In genomic region chr14:62868254-62868653, GRCm38 (mm10) we compare ENCODE assay signal across 13 mouse cellular contexts. TPM values are rescaled to one million over a fixed set of nuclear protein-coding genes. Genes with fewer than 3 reads are reported as not detected.
DNase-seq lines count a peak whose midpoint lies in the region; ATAC-seq lines count a peak whose summit lies in the region.
"Had no signal": no experiment of that assay in that cellular context is flagged by ENCODE, and none has a peak within 500 bp of the region (broad histone marks: within the 10 kb centered on the region; RNA-seq: fewer than 3 reads in every experiment).

No protein-coding gene starts in this region.

- no peaks in the 10 kb centered on the region for H3K9me3 ChIP-seq in heart, embryonic 10.5 days
- H3K9me3 ChIP-seq in heart, embryonic 12.5 days (replicated peaks), result peaks cover 11% of the 10 kb centered on the region
- H3K9me3 ChIP-seq in midbrain, embryonic 13.5 days, result 0 out of 2 replicates have a peak, but pooled peaks cover 2% of the 10 kb centered on the region
- peaks cover 4% of the 10 kb centered on the region; the same call in 1 of the 2 replicates for H3K9me3 ChIP-seq in midbrain, embryonic 16.5 days (replicated peaks; ENCODE audit: control insufficient read depth, low read length, poor library complexity, severe bottlenecking)
- H3K9me3 ChIP-seq in embryonic facial prominence, embryonic 10.5 days, result peaks cover 11% of the 10 kb centered on the region; the same call in 1 of the 2 replicates
- H3K9me3 ChIP-seq: heart, embryonic 15.5 days; megakaryocyte, embryonic 14.5 days had no signal

- no peaks in the 10 kb centered on the region for H3K27me3 ChIP-seq in heart, embryonic 10.5 days (ENCODE audit: insufficient read depth, poor library complexity, severe bottlenecking)
- H3K27me3 ChIP-seq in heart, embryonic 12.5 days (replicated peaks), result no peaks in the 10 kb centered on the region
- H3K27me3 ChIP-seq in midbrain, embryonic 13.5 days, result no peaks in the 10 kb centered on the region
- no peaks in the 10 kb centered on the region for H3K27me3 ChIP-seq in midbrain, embryonic 16.5 days (ENCODE audit: control insufficient read depth, insufficient read depth, low read depth, low read length)
- no peaks in the 10 kb centered on the region for H3K27me3 ChIP-seq in embryonic facial prominence, embryonic 10.5 days (replicated peaks; ENCODE audit: low read depth, poor library complexity, severe bottlenecking)
- H3K27me3 ChIP-seq: heart, embryonic 15.5 days had no signal

- peak; percentile 72 for DNase-seq in heart, embryonic 10.5 days (ENCODE audit: low spot score)
- DNase-seq in embryonic facial prominence, embryonic 10.5 days (ENCODE audit: low spot score), result peak; percentile 37
- DNase-seq in retina, postnatal 1 day, result peak; percentile 76
- no peak for DNase-seq in adrenal gland, adult 8-10 months
- no peak for DNase-seq in kidney, postnatal 36 days
- DNase-seq: cerebellum, postnatal 25 days; gastrocnemius, postnatal 10 days; right cerebral cortex, postnatal 25 days had no signal

- no peak overlapping the region for H3K4me3 ChIP-seq in heart, embryonic 10.5 days
- no peak overlapping the region for H3K4me3 ChIP-seq in heart, embryonic 12.5 days
- H3K4me3 ChIP-seq in midbrain, embryonic 13.5 days (replicated peaks), result no peak overlapping the region
- no peak overlapping the region for H3K4me3 ChIP-seq in midbrain, embryonic 16.5 days (ENCODE audit: low read depth, low read length)
- H3K4me3 ChIP-seq in embryonic facial prominence, embryonic 10.5 days, result no peak overlapping the region
- H3K4me3 ChIP-seq: heart, embryonic 15.5 days; megakaryocyte, embryonic 14.5 days had no signal

- H3K27ac ChIP-seq in heart, embryonic 10.5 days, result peak overlapping the region; percentile 56; the same call in 1 of the 2 replicates
- no peak overlapping the region for H3K27ac ChIP-seq in heart, embryonic 12.5 days (ENCODE audit: poor library complexity, severe bottlenecking)
- no peak overlapping the region for H3K27ac ChIP-seq in midbrain, embryonic 13.5 days
- H3K27ac ChIP-seq in midbrain, embryonic 16.5 days (ENCODE audit: low read length), result no peak overlapping the region
- H3K27ac ChIP-seq in embryonic facial prominence, embryonic 10.5 days (replicated peaks), result peak overlapping the region; percentile 48; the same call in 1 of the 2 replicates
- H3K27ac ChIP-seq: heart, embryonic 15.5 days had no signal

- no peaks in the 10 kb centered on the region; the same call in 1 of the 2 replicates for H3K36me3 ChIP-seq in heart, embryonic 10.5 days
- peaks cover 9% of the 10 kb centered on the region; the same call in 1 of the 2 replicates for H3K36me3 ChIP-seq in heart, embryonic 12.5 days
- H3K36me3 ChIP-seq in midbrain, embryonic 13.5 days, result no peaks in the 10 kb centered on the region; the same call in 1 of the 2 replicates
- H3K36me3 ChIP-seq in midbrain, embryonic 16.5 days (ENCODE audit: control insufficient read depth, insufficient read depth, low read length), result no peaks in the 10 kb centered on the region
- peaks cover 12% of the 10 kb centered on the region for H3K36me3 ChIP-seq in embryonic facial prominence, embryonic 10.5 days (replicated peaks)
- H3K36me3 ChIP-seq: heart, embryonic 15.5 days had no signal

- 48% methylated on average over 3 of the region's 3 CpGs for WGBS in heart, embryonic 10.5 days
- 36% methylated on average over 3 of the region's 3 CpGs for WGBS in heart, embryonic 12.5 days
- WGBS in midbrain, embryonic 13.5 days, result 42% methylated on average over 3 of the region's 3 CpGs
- WGBS in midbrain, embryonic 16.5 days, result 51% methylated on average over 3 of the region's 3 CpGs
- WGBS in embryonic facial prominence, embryonic 10.5 days, result 43% methylated on average over 3 of the region's 3 CpGs

- no peak overlapping the region for H3K4me2 ChIP-seq in heart, embryonic 12.5 days
- no peak overlapping the region for H3K4me2 ChIP-seq in midbrain, embryonic 13.5 days (replicated peaks)
- no peak overlapping the region for H3K4me2 ChIP-seq in midbrain, embryonic 16.5 days (ENCODE audit: low read length)
- H3K4me2 ChIP-seq: heart, embryonic 15.5 days had no signal

- H3K9ac ChIP-seq in heart, embryonic 12.5 days, result no peak overlapping the region
- H3K9ac ChIP-seq in midbrain, embryonic 13.5 days (replicated peaks), result no peak overlapping the region
- H3K9ac ChIP-seq in midbrain, embryonic 16.5 days (ENCODE audit: low read depth, low read length), result no peak overlapping the region
- H3K9ac ChIP-seq: heart, embryonic 15.5 days had no signal

- ATAC-seq in heart, embryonic 12.5 days (ENCODE audit: insufficient number of reproducible peaks, low FRiP score), result no peak
- ATAC-seq in midbrain, embryonic 13.5 days, result peak; percentile 53; the same call in 1 of the 2 replicates
- ATAC-seq in midbrain, embryonic 16.5 days, result no peak

- peaks cover 23% of the 10 kb centered on the region for H3K4me1 ChIP-seq in heart, embryonic 10.5 days
- peaks cover 28% of the 10 kb centered on the region for H3K4me1 ChIP-seq in heart, embryonic 12.5 days (replicated peaks)
- H3K4me1 ChIP-seq in midbrain, embryonic 13.5 days (replicated peaks), result peaks cover 26% of the 10 kb centered on the region
- no peaks in the 10 kb centered on the region for H3K4me1 ChIP-seq in midbrain, embryonic 16.5 days (ENCODE audit: control insufficient read depth, insufficient read depth, low read length)
- H3K4me1 ChIP-seq in embryonic facial prominence, embryonic 10.5 days, result peaks cover 24% of the 10 kb centered on the region

RNA-seq across cellular contexts. Expression of gene Wdfy2, which starts 30.8 kb away (rescaled TPM):
- 8.9 and 9.5 TPM in 2 replicates for polyA plus RNA-seq in heart, embryonic 10.5 days (2016; fragmentation: Nextera tagmentation; extraction: Ambion mirVana)
- polyA plus RNA-seq in heart, embryonic 12.5 days (2016; fragmentation: Nextera tagmentation; extraction: Ambion mirVana), result 8.8 and 8.9 TPM in 2 replicates
- 8.4 and 9.1 TPM in 2 replicates for polyA plus RNA-seq in midbrain, embryonic 13.5 days (2015; fragmentation: Nextera tagmentation; extraction: Ambion mirVana)
- 8.4 and 8.8 TPM in 2 replicates for polyA plus RNA-seq in midbrain, embryonic 16.5 days (2015; fragmentation: Nextera tagmentation; extraction: Ambion mirVana)
- polyA plus RNA-seq in embryonic facial prominence, embryonic 10.5 days (2016; fragmentation: Nextera tagmentation; extraction: Ambion mirVana), result 13.6 and 16.0 TPM in 2 replicates
- 10 to 100 TPM; 39.7 to 40.5 (median 40.0) TPM for total RNA-seq in adrenal gland, adult 8-10 months (2022)

Comparison
In these comparisons a context has a peak if more than half of its experiments do, and no peak if none do; other contexts are left out.
1. H3K27ac ChIP-seq: peak in heart, embryonic 10.5 days (single experiment) and embryonic facial prominence, embryonic 10.5 days (single experiment); none in heart, embryonic 12.5 days (single experiment), midbrain, embryonic 13.5 days (single experiment) and midbrain, embryonic 16.5 days (single experiment).
2. DNase-seq: peak in heart, embryonic 10.5 days (single experiment), embryonic facial prominence, embryonic 10.5 days (single experiment) and retina, postnatal 1 day (single experiment); none in adrenal gland, adult 8-10 months (single experiment) and kidney, postnatal 36 days (0 of 2).